Mouse (Mus musculus) Patski (cell line): Measurements from ENCODE around the gene Adam34. TPM values are rescaled to one million over a fixed set of nuclear protein-coding genes. Genes with fewer than 3 reads are reported as not detected.
"Not testable (repeated sequence)": the region's sequence is repeated elsewhere in the genome, so short reads cannot be mapped to it uniquely, and the experiment has no call there.

Experiments used
- ATAC-seq: fragments of 100-300 bp; one replicate; pipeline ENCODE4 v1.8.0; 2021
- CTCF ChIA-PET: fragments of 350-600 bp; sonication (Branson Sonifier 250); formaldehyde crosslinking; loops from one replicate; lab custom pipeline; 2022; ENCODE audit warnings: inconsistent platforms; lab: Charles Lee
- POLR2A ChIA-PET: fragments of 350-600 bp; sonication (Branson Sonifier 250); formaldehyde crosslinking; loops from one replicate; lab custom pipeline; 2022; ENCODE audit warnings: antibody characterized with exemption, inconsistent platforms; lab: Charles Lee
- DNase-seq: peaks from one replicate; pipeline ENCODE4 v3.0.0-alpha.2; 2011; ENCODE audit warnings: low read depth, low spot score
- H3K27me3 ChIP-seq: fragments of 371-371 bp; one replicate; pipeline ENCODE4 v1.5.1; 2021
- CTCF ChIP-seq: fragments of 100-300 bp; IDR thresholded peaks from one replicate; pipeline ENCODE4 v1.5.1; 2021
- in situ Hi-C: fragments of 300-500 bp; cut with MboI; formaldehyde crosslinking; loops from 3 replicates; pipeline ENCODE4 v1.11.1; 2018; ENCODE audit warnings: low pct_unique_long_range_greater_than_20kb, mixed read lengths
- polyA plus RNA-seq: library from polyadenylated mRNA; unstranded; gene quantifications from one replicate; pipeline ENCODE4 v1.2.3, GENCODE M21; 2021

Gene Adam34
- not detected for polyA plus RNA-seq

- DNase-seq (no peak), ATAC-seq (no peak)
- ChIA-PET POLR2A (no interaction called here), CTCF (no interaction called here)
- no peaks in the 10 kb centered on the region for H3K27me3 ChIP-seq
- TF ChIP-seq CTCF = no peak
- in situ Hi-C loops = no loop called here
Measured at GRCm38 (mm10) chr8:43709949-43710348, at the start of gene Adam34. Gene Adam34 (minus strand): TSS chr8:43710049.

- ChIA-PET CTCF (no interaction called here), POLR2A (no interaction called here)
- in situ Hi-C loops = no loop called here
- ATAC-seq (no peak), DNase-seq (no peak)
- H3K27me3 ChIP-seq = no peaks in the 10 kb centered on the region
- TF ChIP-seq CTCF = no peak
Measured at GRCm38 (mm10) chr8:43627176-43627575, 82.7 kb downstream of the Adam34 start, which contains the start of gene Gm5346. Gene Gm5346 (minus strand): TSS chr8:43627276.

- TF ChIP-seq CTCF = no peak
- ATAC-seq (no peak), DNase-seq (no peak)
- POLR2A ChIA-PET = no interaction called here
- in situ Hi-C loops = no loop called here
- H3K27me3 ChIP-seq = no peaks in the 10 kb centered on the region
- CTCF ChIA-PET = no interaction called here
Measured at GRCm38 (mm10) chr8:43616046-43616445, 93.8 kb downstream of the Adam34 start.

DNA sequence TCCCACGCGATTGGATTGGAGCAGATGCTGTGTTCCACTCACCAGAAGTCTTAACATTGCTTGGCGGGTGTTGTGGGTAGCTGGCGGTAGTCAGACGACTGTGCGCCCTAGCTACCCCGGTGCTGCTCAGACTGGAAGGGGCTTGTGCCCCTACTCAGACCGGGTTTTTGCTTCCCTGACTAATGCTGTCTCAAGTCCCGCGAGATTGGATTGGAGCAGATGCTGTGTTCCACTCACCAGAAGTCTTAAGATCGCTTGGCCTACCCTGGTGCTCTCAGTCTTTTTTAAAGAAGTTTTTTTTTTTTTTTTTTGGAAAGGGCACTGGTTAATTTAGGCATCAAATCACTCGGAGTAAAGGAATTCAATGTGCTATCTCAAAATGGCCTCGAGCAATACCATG lies 106.2 kb downstream of the Adam34 start:
- POLR2A ChIA-PET, in situ Hi-C loops: not testable (repeated sequence)

DNA sequence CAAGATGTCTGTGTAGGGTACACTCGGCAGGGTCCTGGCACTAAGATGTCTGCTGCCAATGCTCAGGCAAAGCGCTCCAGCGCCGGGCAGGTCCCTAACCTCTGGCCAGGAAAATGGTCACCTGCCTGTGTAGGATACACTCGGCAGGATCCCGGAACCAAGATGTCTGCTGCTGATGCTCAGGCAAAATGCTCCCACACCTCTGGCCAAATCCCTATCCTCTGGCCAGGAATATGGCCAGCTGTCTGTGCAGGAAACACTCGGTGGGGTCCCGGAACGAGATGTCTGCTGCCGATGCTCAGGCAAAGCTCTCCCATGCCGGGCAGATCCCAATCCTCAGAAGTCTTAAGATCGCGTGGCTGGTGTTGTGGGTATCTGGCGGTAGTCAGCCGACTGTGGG lies 106.7 kb downstream of the Adam34 start:
- ATAC-seq, DNase-seq, CTCF ChIA-PET, POLR2A ChIA-PET, in situ Hi-C loops, H3K27me3 ChIP-seq: not testable (repeated sequence)

More for the DNA sequence above, 106.2 kb downstream of the Adam34 start:
- ATAC-seq, CTCF ChIA-PET, H3K27me3 ChIP-seq, DNase-seq: not testable (repeated sequence)

Other genes with a start within 250 kb of the Adam34 start
- gene Adam26b, start 181.9 kb downstream of the Adam34 start, polyA plus RNA-seq = not detected
- not detected for gene Adam26a, start 133.3 kb downstream of the Adam34 start, polyA plus RNA-seq
- not detected for gene Gm5346, start 82.8 kb downstream of the Adam34 start, polyA plus RNA-seq